Mouse (Mus musculus): ENCODE results near the gene Clcn1. TPM values are rescaled to one million over a fixed set of nuclear protein-coding genes. Genes with fewer than 3 reads are reported as not detected.

Clcn1 gene
- polyA plus RNA-seq, 1 experiment from 2014 or later = 1.6 TPM

DNA sequence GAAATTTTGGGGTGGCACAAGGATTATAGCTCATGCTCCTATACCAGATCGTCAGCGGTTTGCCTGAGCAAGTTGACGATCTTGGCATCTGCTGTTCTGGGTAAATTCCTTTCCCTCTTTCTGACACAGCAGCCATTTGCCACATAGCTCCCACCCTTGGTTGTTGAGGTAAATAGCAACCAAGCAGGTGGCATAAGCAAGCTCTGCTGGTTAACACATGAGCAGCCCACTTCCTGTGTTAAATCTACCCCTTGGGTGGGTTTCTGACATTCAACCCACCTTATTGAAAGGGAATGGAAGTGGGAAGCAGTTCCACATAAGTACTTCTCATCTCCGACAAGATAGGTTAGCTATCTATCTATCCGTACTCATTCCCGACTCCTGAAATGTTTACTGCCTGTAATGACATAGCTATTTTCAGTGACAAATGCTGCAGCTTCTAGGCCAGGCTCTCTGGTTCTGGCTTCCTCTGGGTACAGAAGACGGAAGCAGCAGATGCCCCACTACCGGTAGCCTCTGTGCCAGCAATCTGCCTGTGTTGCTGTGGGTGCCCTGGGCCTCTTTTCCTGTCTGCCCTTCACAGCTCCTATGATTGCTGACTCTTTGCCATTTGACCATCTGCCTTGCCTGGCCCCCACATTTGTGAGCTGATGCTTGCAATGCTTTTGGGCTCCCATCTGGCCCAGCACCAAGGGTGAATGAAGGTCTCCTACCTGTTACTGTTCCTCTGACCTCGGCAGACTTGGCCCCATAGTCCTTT lies 57.1 kb downstream of the Clcn1 start:
- Histone ChIP-seq H3K4me3 (ENCODE audit: low read depth, low read length) (no peak overlapping the region), H3K4me1 (ENCODE audit: control insufficient read depth, insufficient read depth, low read length) (no peaks in the 10 kb centered on the region), H3K9me3 (ENCODE audit: control insufficient read depth, low read length) (no peaks in the 10 kb centered on the region), H3K27me3 (ENCODE audit: control insufficient read depth, insufficient read depth, low read length) (no peaks in the 10 kb centered on the region), H3K4me2 (no peak overlapping the region), H3K36me3 (ENCODE audit: control insufficient read depth, insufficient read depth, low read length) (no peaks in the 10 kb centered on the region), H3K27ac (ENCODE audit: low read depth, low read length) (no peak overlapping the region), H3K9ac (ENCODE audit: low read length) (no peak overlapping the region)
- DNase-seq (ENCODE audit: low spot score, missing footprints) (peak; percentile 39), ATAC-seq (ENCODE audit: low FRiP score) (no peak)
- WGBS = 89% methylated on average over 9 of the region's 9 CpGs

DNA sequence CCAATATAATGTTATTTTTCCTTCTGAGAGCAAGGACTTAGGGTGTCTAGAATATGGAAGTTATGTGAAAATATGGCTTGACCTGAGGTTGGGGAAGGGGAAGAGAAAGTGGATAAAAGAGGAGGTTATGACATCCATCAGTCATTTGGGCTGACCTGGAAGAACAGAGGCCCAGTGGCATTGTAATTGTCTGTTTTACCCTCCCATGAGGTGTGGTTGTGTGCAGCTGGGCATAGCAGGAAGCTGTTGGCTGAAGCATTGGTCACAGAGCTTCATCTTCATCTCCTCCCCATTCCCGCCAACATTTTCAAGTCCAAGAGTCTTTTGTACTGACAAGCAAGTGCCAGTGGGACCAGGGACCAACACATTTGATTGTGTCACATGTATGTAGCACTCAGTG lies 57.8 kb downstream of the Clcn1 start:
- no peaks in the 10 kb centered on the region for H3K4me1 ChIP-seq (ENCODE audit: control insufficient read depth, insufficient read depth, low read length)
- H3K27ac ChIP-seq (ENCODE audit: low read depth, low read length) = no peak overlapping the region
- no peak for ATAC-seq (ENCODE audit: low FRiP score)
- no peaks in the 10 kb centered on the region for H3K36me3 ChIP-seq (ENCODE audit: control insufficient read depth, insufficient read depth, low read length)
- peak; percentile 31 for DNase-seq (ENCODE audit: low spot score, missing footprints)
- no peaks in the 10 kb centered on the region for H3K27me3 ChIP-seq (ENCODE audit: control insufficient read depth, insufficient read depth, low read length)
- no peak overlapping the region for H3K4me2 ChIP-seq
- no peak overlapping the region for H3K9ac ChIP-seq (ENCODE audit: low read length)
- 89% methylated on average over 1 of the region's 1 CpGs for WGBS
- no peaks in the 10 kb centered on the region for H3K9me3 ChIP-seq (ENCODE audit: control insufficient read depth, low read length)
- H3K4me3 ChIP-seq (ENCODE audit: low read depth, low read length) = no peak overlapping the region

- WGBS = 37% methylated on average over 12 of the region's 12 CpGs
- no peak for ATAC-seq (ENCODE audit: low FRiP score)
- H3K4me3 ChIP-seq (ENCODE audit: low read depth, low read length) = no peak overlapping the region
These were observed 62.0 kb downstream of the Clcn1 start for GRCm38 (mm10) chr6:42348281-42349005.

DNA sequence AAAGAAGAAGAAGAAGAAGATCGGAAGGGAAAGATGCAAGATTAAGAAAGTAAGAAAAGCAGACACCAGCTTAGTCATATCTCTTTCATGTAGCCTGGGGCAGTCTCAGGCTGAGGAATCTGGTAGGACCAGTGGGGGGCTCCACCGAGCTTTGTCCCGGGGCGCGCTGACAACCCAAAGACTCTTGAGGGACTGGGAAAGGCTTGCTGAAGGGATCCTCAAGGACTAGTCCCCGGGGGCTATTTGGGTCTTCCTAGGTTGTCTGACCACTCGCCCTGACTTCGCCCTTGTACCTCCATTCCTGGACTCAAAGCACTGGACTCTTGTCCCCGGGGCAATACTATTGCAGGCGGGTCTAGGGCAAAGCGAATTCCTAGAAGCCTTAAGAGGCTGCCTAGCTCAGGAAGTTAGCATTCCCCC lies 62.5 kb downstream of the Clcn1 start:
- H3K4me2 ChIP-seq = peak overlapping the region; percentile 80
- peaks cover 6% of the 10 kb centered on the region for H3K4me1 ChIP-seq (ENCODE audit: control insufficient read depth, insufficient read depth, low read length)
- no peaks in the 10 kb centered on the region for H3K9me3 ChIP-seq (ENCODE audit: control insufficient read depth, low read length)
- WGBS = 1% methylated on average over 11 of the region's 11 CpGs
- DNase-seq (ENCODE audit: low spot score, missing footprints) (no peak), ATAC-seq (ENCODE audit: low FRiP score) (peak; percentile 30)
- H3K9ac ChIP-seq (ENCODE audit: low read length) = peak overlapping the region; percentile 89
- H3K36me3 ChIP-seq (ENCODE audit: control insufficient read depth, insufficient read depth, low read length) = no peaks in the 10 kb centered on the region
- peak overlapping the region; percentile 80 for H3K4me3 ChIP-seq (ENCODE audit: low read depth, low read length)
- H3K27ac ChIP-seq (ENCODE audit: low read depth, low read length) = peak overlapping the region; percentile 88
- H3K27me3 ChIP-seq (ENCODE audit: control insufficient read depth, insufficient read depth, low read length) = no peaks in the 10 kb centered on the region

More at GRCm38 (mm10) chr6:42348281-42349005, 62.0 kb downstream of the Clcn1 start:
- Histone ChIP-seq H3K27ac (ENCODE audit: low read depth, low read length) (no peak overlapping the region), H3K27me3 (ENCODE audit: control insufficient read depth, insufficient read depth, low read length) (no peaks in the 10 kb centered on the region), H3K9me3 (ENCODE audit: control insufficient read depth, low read length) (no peaks in the 10 kb centered on the region), H3K4me1 (ENCODE audit: control insufficient read depth, insufficient read depth, low read length) (peaks cover 6% of the 10 kb centered on the region), H3K4me2 (peak overlapping the region; percentile 80; the same call in 1 of the 2 replicates), H3K36me3 (ENCODE audit: control insufficient read depth, insufficient read depth, low read length) (no peaks in the 10 kb centered on the region), H3K9ac (ENCODE audit: low read length) (no peak overlapping the region)
- DNase-seq (ENCODE audit: low spot score, missing footprints) = peak; percentile 81

GRCm38 (mm10) chr6:42349426-42350020 lies 63.0 kb downstream of the Clcn1 start, which contains the start of gene Zyx:
Zyx (plus strand) TSS chr6:42349630.
- DNase-seq (ENCODE audit: low spot score, missing footprints) (peak; percentile 98), ATAC-seq (ENCODE audit: low FRiP score) (peak; percentile 95)
- H3K9ac ChIP-seq (ENCODE audit: low read length) = peak within 1 kb of the TSS; percentile 89
- no peaks in the 10 kb centered on the region for H3K9me3 ChIP-seq (ENCODE audit: control insufficient read depth, low read length)
- H3K27ac ChIP-seq (ENCODE audit: low read depth, low read length) = peak within 1 kb of the TSS; percentile 88
- H3K36me3 ChIP-seq (ENCODE audit: control insufficient read depth, insufficient read depth, low read length) = no peaks in the 10 kb centered on the region
- no peaks in the 10 kb centered on the region for H3K27me3 ChIP-seq (ENCODE audit: control insufficient read depth, insufficient read depth, low read length)
- peak within 1 kb of the TSS; percentile 80 for H3K4me3 ChIP-seq (ENCODE audit: low read depth, low read length)
- WGBS = 0% methylated on average over 33 of the region's 36 CpGs
- peak within 1 kb of the TSS; percentile 80 for H3K4me2 ChIP-seq
- H3K4me1 ChIP-seq (ENCODE audit: control insufficient read depth, insufficient read depth, low read length) = peaks cover 6% of the 10 kb centered on the region

DNA sequence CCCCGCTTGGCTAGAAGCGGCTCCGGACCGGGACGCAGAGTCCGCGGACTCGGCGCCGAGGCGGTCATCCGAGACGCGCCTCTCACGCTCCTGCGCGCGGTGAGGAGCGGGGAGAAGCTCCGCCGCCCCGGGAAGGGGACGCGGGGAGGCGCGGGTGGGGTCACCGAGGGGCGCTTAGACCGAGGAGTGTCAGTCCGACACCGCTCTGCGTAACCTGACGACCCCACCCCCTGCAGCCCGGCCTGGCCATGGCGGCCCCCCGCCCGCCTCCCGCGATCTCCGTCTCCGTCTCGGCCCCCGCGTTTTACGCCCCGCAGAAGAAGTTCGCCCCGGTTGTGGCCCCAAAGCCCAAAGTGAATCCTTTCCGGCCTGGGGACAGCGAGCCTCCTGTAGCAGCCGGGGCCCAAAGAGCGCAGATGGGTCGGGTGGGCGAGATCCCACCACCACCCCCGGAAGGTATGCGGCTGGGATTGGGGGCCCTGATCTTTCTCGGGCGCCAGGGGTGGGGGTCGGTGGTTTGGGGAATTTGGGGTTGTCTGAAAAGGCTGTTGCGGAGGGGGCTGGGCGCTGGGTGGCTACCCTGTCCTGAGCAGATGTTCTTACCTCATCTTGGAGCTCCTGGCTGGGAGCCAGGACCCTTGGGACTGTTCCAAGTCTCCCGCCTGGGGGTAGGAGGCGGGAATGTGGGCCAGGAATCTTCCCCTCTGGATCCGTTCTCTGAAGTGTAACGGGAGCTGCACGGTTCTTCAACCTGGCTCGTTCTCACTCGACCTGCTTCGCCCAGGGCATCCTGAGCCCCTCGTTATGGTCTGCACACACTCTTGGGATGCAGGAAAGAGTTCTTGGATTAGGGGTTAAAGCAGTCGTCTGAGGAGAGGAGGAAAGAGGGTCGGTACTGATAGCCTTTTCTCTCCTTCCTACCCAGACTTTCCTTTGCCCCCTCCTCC lies 63.8 kb downstream of the Clcn1 start:
- peaks cover 6% of the 10 kb centered on the region for H3K4me1 ChIP-seq (ENCODE audit: control insufficient read depth, insufficient read depth, low read length)
- H3K27me3 ChIP-seq (ENCODE audit: control insufficient read depth, insufficient read depth, low read length) = no peaks in the 10 kb centered on the region
- peak overlapping the region; percentile 89 for H3K9ac ChIP-seq (ENCODE audit: low read length)
- H3K9me3 ChIP-seq (ENCODE audit: control insufficient read depth, low read length) = no peaks in the 10 kb centered on the region
- WGBS = under 1% methylated on average over 60 of the region's 72 CpGs
- ATAC-seq (ENCODE audit: low FRiP score) = peak; percentile 71
- peak overlapping the region; percentile 88 for H3K27ac ChIP-seq (ENCODE audit: low read depth, low read length)
- no peaks in the 10 kb centered on the region for H3K36me3 ChIP-seq (ENCODE audit: control insufficient read depth, insufficient read depth, low read length)
- peak; percentile 95 for DNase-seq (ENCODE audit: low spot score, missing footprints)
- peak overlapping the region; percentile 80 for H3K4me2 ChIP-seq
- H3K4me3 ChIP-seq (ENCODE audit: low read depth, low read length) = peak overlapping the region; percentile 80

- Histone ChIP-seq H3K9me3 (ENCODE audit: control insufficient read depth, low read length) (no peaks in the 10 kb centered on the region), H3K9ac (ENCODE audit: low read length) (peak overlapping the region; percentile 89), H3K36me3 (ENCODE audit: control insufficient read depth, insufficient read depth, low read length) (peaks cover 3% of the 10 kb centered on the region), H3K27ac (ENCODE audit: low read depth, low read length) (no peak overlapping the region; the same call in 1 of the 2 replicates), H3K4me3 (ENCODE audit: low read depth, low read length) (peak overlapping the region; percentile 80), H3K4me1 (ENCODE audit: control insufficient read depth, insufficient read depth, low read length) (peaks cover 6% of the 10 kb centered on the region), H3K4me2 (peak overlapping the region; percentile 80), H3K27me3 (ENCODE audit: control insufficient read depth, insufficient read depth, low read length) (no peaks in the 10 kb centered on the region)
- WGBS = 41% methylated on average over 13 of the region's 13 CpGs
- peak; percentile 69 for DNase-seq (ENCODE audit: low spot score, missing footprints)
- ATAC-seq (ENCODE audit: low FRiP score) = no peak
These were observed 64.7 kb downstream of the Clcn1 start for GRCm38 (mm10) chr6:42350968-42351775.

Measured in midbrain, embryonic 11.5 days (tissue).